Mouse (Mus musculus) MEL (cell line): ENCODE data around the gene Rab3c. TPM values are rescaled to one million over a fixed set of nuclear protein-coding genes. Genes with fewer than 3 reads are reported as not detected.

Source experiments
- DNase-seq: peaks from one replicate; pipeline ENCODE4 v3.0.0; 2011; ENCODE audit warnings: low read depth, low spot score
- H3K27ac ChIP-seq: 2 replicates; pipeline ENCODE4 v1.5.1; 2012; ENCODE audit warnings: low read depth, mild to moderate bottlenecking, control low read depth, low read length, moderate library complexity; ENCODE audit not compliant: control insufficient read depth
- H3K27me3 ChIP-seq, 2 experiments: fragments of 150-350 bp in 1 of 2; sonication (generic) in 1 of 2; 2 replicates each; pipeline ENCODE4 v1.6.1; 2012; ENCODE audit warnings: low read length in 2 of 2, mild to moderate bottlenecking in 2 of 2, improper control_type of control experiment in 1 of 2, moderate library complexity in 1 of 2; ENCODE audit not compliant: insufficient read depth in 2 of 2, control insufficient read depth in 1 of 2
- H3K36me3 ChIP-seq, 2 experiments: 2 replicates each; pipeline ENCODE4 v1.6.1; 2012 to 2014; ENCODE audit warnings: low read length in 2 of 2, improper control_type of control experiment in 1 of 2, inconsistent platforms in 1 of 2, mild to moderate bottlenecking in 1 of 2; ENCODE audit not compliant: insufficient read depth in 2 of 2, control insufficient read depth in 1 of 2
- H3K4me1 ChIP-seq, 2 experiments: fragments of 150-350 bp in 1 of 2; sonication (generic) in 1 of 2; 2 replicates each; pipeline ENCODE4 v1.6.1; 2012; ENCODE audit warnings: low read length in 2 of 2, improper control_type of control experiment in 1 of 2, mild to moderate bottlenecking in 1 of 2; ENCODE audit not compliant: insufficient read depth in 2 of 2, control insufficient read depth in 1 of 2
- H3K4me3 ChIP-seq, 2 experiments: fragments of 150-350 bp in 1 of 2; sonication (generic) in 1 of 2; 2 replicates each; pipeline ENCODE4 v1.5.1; 2012; ENCODE audit warnings: low read depth in 2 of 2, low read length in 2 of 2, mild to moderate bottlenecking in 2 of 2, moderate library complexity in 2 of 2, control low read depth in 1 of 2, improper control_type of control experiment in 1 of 2; ENCODE audit not compliant: control insufficient read depth in 1 of 2, insufficient read depth in 1 of 2
- H3K79me2 ChIP-seq: 2 replicates; pipeline ENCODE4 v1.6.1; 2012; ENCODE audit warnings: mild to moderate bottlenecking, low read length, moderate library complexity; ENCODE audit not compliant: control insufficient read depth, poor library complexity, insufficient read depth
- H3K9ac ChIP-seq: 2 replicates; pipeline ENCODE4 v1.6.1; 2012; ENCODE audit warnings: low read depth, mild to moderate bottlenecking, control low read depth, low read length, moderate library complexity; ENCODE audit not compliant: control insufficient read depth, poor library complexity, severe bottlenecking
- H3K9me3 ChIP-seq: fragments of 150-350 bp; sonication (generic); replicated peaks from 2 replicates; pipeline ENCODE4 v1.6.1; 2012; ENCODE audit warnings: mild to moderate bottlenecking, low read length, improper control_type of control experiment, moderate library complexity; ENCODE audit not compliant: insufficient read depth
- CHD1 ChIP-seq: IDR thresholded peaks from 2 replicates; pipeline ENCODE4 v1.6.1; 2012; ENCODE audit warnings: low read depth, mild to moderate bottlenecking, inconsistent platforms, low read length, improper control_type of control experiment
- CHD2 ChIP-seq: IDR thresholded peaks from 2 replicates; pipeline ENCODE4 v1.6.1; 2011; ENCODE audit warnings: low read length, improper control_type of control experiment
- CTCF ChIP-seq, 3 experiments: IDR thresholded peaks in 2 of 3; conservative IDR thresholded peaks in 1 of 3; 2 replicates each; pipeline ENCODE4 v1.5.1; 2011 to 2012; ENCODE audit warnings: low read length in 3 of 3, low read depth in 2 of 3, mild to moderate bottlenecking in 2 of 3, improper control_type of control experiment in 1 of 3, inconsistent platforms in 1 of 3, mixed read lengths in 1 of 3, moderate library complexity in 1 of 3; ENCODE audit not compliant: control insufficient read depth in 1 of 3, insufficient read depth in 1 of 3, poor library complexity in 1 of 3, severe bottlenecking in 1 of 3
- ELF1 ChIP-seq: IDR thresholded peaks from 2 replicates; pipeline ENCODE4 v1.6.1; 2014; ENCODE audit warnings: low read depth, mild to moderate bottlenecking, inconsistent platforms, low read length, improper control_type of control experiment, moderate library complexity
- GATA1 ChIP-seq: IDR thresholded peaks from 2 replicates; pipeline ENCODE4 v1.6.1; 2011; ENCODE audit warnings: low read depth, low read length, improper control_type of control experiment
- HCFC1 ChIP-seq: IDR thresholded peaks from 2 replicates; pipeline ENCODE4 v1.6.1; 2012; ENCODE audit warnings: low read depth, mild to moderate bottlenecking, inconsistent platforms, low read length, improper control_type of control experiment, moderate library complexity
- KAT2A ChIP-seq: conservative IDR thresholded peaks from 2 replicates; pipeline ENCODE4 v1.6.1; 2012; ENCODE audit warnings: low read depth, low read length, improper control_type of control experiment, inconsistent platforms
- MAFK ChIP-seq: IDR thresholded peaks from 2 replicates; pipeline ENCODE4 v1.6.1; 2011; ENCODE audit warnings: low read depth, mild to moderate bottlenecking, low read length, improper control_type of control experiment, borderline replicate concordance
- MEF2A ChIP-seq: IDR thresholded peaks from 2 replicates; pipeline ENCODE4 v1.6.1; 2014; ENCODE audit warnings: low read depth, mild to moderate bottlenecking, inconsistent platforms, low read length, improper control_type of control experiment; ENCODE audit not compliant: poor library complexity, insufficient replicate concordance, severe bottlenecking; ENCODE audit errors: extremely low read depth
- MXI1 ChIP-seq: IDR thresholded peaks from 2 replicates; pipeline ENCODE4 v1.6.1; 2011; ENCODE audit warnings: mild to moderate bottlenecking, low read depth, low read length, improper control_type of control experiment
- MYB ChIP-seq: IDR thresholded peaks from 2 replicates; pipeline ENCODE4 v1.6.1; 2011; ENCODE audit warnings: mild to moderate bottlenecking, low read depth, low read length, improper control_type of control experiment
- NELFE ChIP-seq: IDR thresholded peaks from 2 replicates; pipeline ENCODE4 v1.6.1; 2011; ENCODE audit warnings: low read depth, low read length, improper control_type of control experiment
- POLR2A ChIP-seq, 2 experiments: IDR thresholded peaks; 2 replicates each; pipeline ENCODE4 v1.6.1; 2011 to 2012; ENCODE audit warnings: low read length in 2 of 2, mild to moderate bottlenecking in 2 of 2, control low read depth in 1 of 2, improper control_type of control experiment in 1 of 2, low read depth in 1 of 2, moderate library complexity in 1 of 2; ENCODE audit not compliant: control insufficient read depth in 1 of 2, insufficient read depth in 1 of 2, poor library complexity in 1 of 2
- POLR2AphosphoS5 ChIP-seq: IDR thresholded peaks from 2 replicates; pipeline ENCODE4 v1.6.1; 2012; ENCODE audit warnings: low read depth, borderline replicate concordance, mild to moderate bottlenecking, inconsistent platforms, low read length, moderate library complexity, mixed read lengths
- RAD21 ChIP-seq: IDR thresholded peaks from 2 replicates; pipeline ENCODE4 v1.6.1; 2011; ENCODE audit warnings: mild to moderate bottlenecking, low read depth, low read length, improper control_type of control experiment
- RCOR1 ChIP-seq: IDR thresholded peaks from 2 replicates; pipeline ENCODE4 v1.6.1; 2012; ENCODE audit warnings: low read depth, mild to moderate bottlenecking, inconsistent platforms, low read length, improper control_type of control experiment
- SIN3A ChIP-seq: IDR thresholded peaks from 2 replicates; pipeline ENCODE4 v1.6.1; 2012; ENCODE audit warnings: low read length, improper control_type of control experiment, inconsistent platforms
- SMC3 ChIP-seq: IDR thresholded peaks from 2 replicates; pipeline ENCODE4 v1.6.1; 2011; ENCODE audit warnings: low read depth, low read length, improper control_type of control experiment
- TBP ChIP-seq: IDR thresholded peaks from 2 replicates; pipeline ENCODE4 v1.8.0; 2011; ENCODE audit warnings: low read depth, low read length, improper control_type of control experiment
- USF2 ChIP-seq, 2 experiments: IDR thresholded peaks; 2 replicates each; pipeline ENCODE4 v1.6.1; 2011 to 2012; ENCODE audit warnings: improper control_type of control experiment in 2 of 2, low read length in 2 of 2, borderline replicate concordance in 1 of 2, inconsistent platforms in 1 of 2, low read depth in 1 of 2, mild to moderate bottlenecking in 1 of 2; ENCODE audit not compliant: insufficient read depth in 1 of 2
- ZKSCAN1 ChIP-seq: IDR thresholded peaks from 2 replicates; pipeline ENCODE4 v1.6.1; 2012; ENCODE audit warnings: low read depth, mild to moderate bottlenecking, inconsistent platforms, low read length, improper control_type of control experiment, moderate library complexity
- ZNF384 ChIP-seq: IDR thresholded peaks from 2 replicates; pipeline ENCODE4 v1.6.1; 2012; ENCODE audit warnings: low read depth, mild to moderate bottlenecking, inconsistent platforms, low read length, improper control_type of control experiment
- polyA plus RNA-seq, 2 experiments: library from polyadenylated mRNA; stranded (reverse) in 1 of 2; unstranded in 1 of 2; fragments of >175 nt in 1 of 2; fragments of >200 nt in 1 of 2; gene quantifications; 2 replicates each; pipeline versions ENCODE4 v1.2.1 to v1.2.4; 2012; ENCODE audit warnings: low replicate concordance in 2 of 2, low read depth in 1 of 2; ENCODE audit not compliant: insufficient read length in 2 of 2, insufficient read depth in 1 of 2, missing spikeins in 1 of 2
- total RNA-seq: library from RNA; depleted of rRNA; stranded (reverse); fragments of 300-350 nt; gene quantifications from 2 replicates; pipeline ENCODE4 v1.2.3, GENCODE M21; 2012

Rab3c gene
- total and polyA plus RNA-seq, 3 experiments = not detected

- DNase-seq = no peak
- Histone ChIP-seq H3K4me3 (no peak overlapping the region), H3K9ac (no peak overlapping the region), H3K79me2 (no peaks in the 10 kb centered on the region), H3K27me3 (no peaks in the 10 kb centered on the region), H3K27ac (no peak overlapping the region), H3K9me3 (no peaks in the 10 kb centered on the region), H3K4me1 (no peaks in the 10 kb centered on the region), H3K36me3 (no peaks in the 10 kb centered on the region)
- no peak for TF ChIP-seq MAFK
- TF ChIP-seq RCOR1 = no peak
- TF ChIP-seq KAT2A = no peak
- no peak for TF ChIP-seq MEF2A
- no peak for TF ChIP-seq MYB
- no peak for TF ChIP-seq NELFE
- TF ChIP-seq POLR2A (IDR thresholded peaks at IDR 0.05; ENCODE audit: control insufficient read depth in 1 of 2, insufficient read depth in 1 of 2, low read depth in 1 of 2, low read length in 2 of 2, poor library complexity in 1 of 2) = no peak
- no peak for TF ChIP-seq USF2 (IDR thresholded peaks at IDR 0.05; ENCODE audit: borderline replicate concordance in 1 of 2, insufficient read depth in 1 of 2, low read depth in 1 of 2, low read length in 2 of 2)
- no peak for TF ChIP-seq ZKSCAN1
Measured at GRCm38 (mm10) chr13:110158588-110159519, 121.9 kb downstream of the Rab3c start.

GRCm38 (mm10) chr13:110145545-110145944, 135.3 kb downstream of the Rab3c start:
- no peak overlapping the region for H3K4me3 ChIP-seq
- no peak overlapping the region for H3K9ac ChIP-seq
- H3K27ac ChIP-seq = no peak overlapping the region
- no peaks in the 10 kb centered on the region for H3K9me3 ChIP-seq
- H3K36me3 ChIP-seq = no peaks in the 10 kb centered on the region
- no peaks in the 10 kb centered on the region for H3K27me3 ChIP-seq
- TF ChIP-seq ZKSCAN1 (no peak), CHD1 (no peak), ELF1 (no peak), POLR2AphosphoS5 (no peak), TBP (no peak), ZNF384 (no peak), SMC3 (no peak), RCOR1 (no peak), KAT2A (no peak), GATA1 (no peak), MXI1 (no peak), RAD21 (no peak), CTCF (IDR thresholded peaks at IDR 0.05 in 2 of 3, conservative IDR thresholded peaks at IDR 0.05 in 1 of 3; ENCODE audit: control insufficient read depth in 1 of 3, insufficient read depth in 1 of 3, low read depth in 2 of 3, low read length in 3 of 3, poor library complexity in 1 of 3, severe bottlenecking in 1 of 3) (no peak), HCFC1 (no peak), POLR2A (IDR thresholded peaks at IDR 0.05; ENCODE audit: control insufficient read depth in 1 of 2, insufficient read depth in 1 of 2, low read depth in 1 of 2, low read length in 2 of 2, poor library complexity in 1 of 2) (no peak), CHD2 (no peak), SIN3A (no peak)
- TF ChIP-seq, all 39 proteins: peak for 0
- no peaks in the 10 kb centered on the region for H3K79me2 ChIP-seq
- H3K4me1 ChIP-seq = no peaks in the 10 kb centered on the region
- no peak for DNase-seq
